Mouse (Mus musculus) hindbrain, embryonic 11.5 days (tissue): ENCODE data around the gene Rdh16f2. TPM values are rescaled to one million over a fixed set of nuclear protein-coding genes. Genes with fewer than 3 reads are reported as not detected.
"Not testable (repeated sequence)": the region's sequence is repeated elsewhere in the genome, so short reads cannot be mapped to it uniquely, and the experiment has no call there.

Experiments
- ATAC-seq: fragments of 200-750 bp; cut with Nextera tagmentation; 2 replicates; pipeline ENCODE4 v1.8.0; 2017; ENCODE audit warnings: mild to moderate bottlenecking, moderate TSS enrichment, moderate library complexity; ENCODE audit not compliant: low FRiP score
- DNase-seq: peaks from one replicate; pipeline ENCODE4 v3.0.0-alpha.2; 2015; ENCODE audit warnings: low spot score
- H3K27ac ChIP-seq: fragments of 300-500 bp; sonication (generic); 2 replicates; pipeline ENCODE4 v1.5.1; 2014; ENCODE audit warnings: mild to moderate bottlenecking, low read depth, low read length
- H3K27me3 ChIP-seq: fragments of 300-500 bp; sonication (generic); 2 replicates; pipeline ENCODE4 v1.6.1; 2014; ENCODE audit warnings: mild to moderate bottlenecking, low read length, moderate library complexity, mixed read lengths; ENCODE audit not compliant: control insufficient read depth, insufficient read depth
- H3K36me3 ChIP-seq: fragments of 300-500 bp; sonication (generic); 2 replicates; pipeline ENCODE4 v1.6.1; 2014; ENCODE audit warnings: mild to moderate bottlenecking, low read length, moderate library complexity, mixed read lengths; ENCODE audit not compliant: control insufficient read depth, insufficient read depth
- H3K4me1 ChIP-seq: fragments of 300-500 bp; sonication (generic); replicated peaks from 2 replicates; pipeline ENCODE4 v1.6.1; 2014; ENCODE audit warnings: low read length, mixed read lengths; ENCODE audit not compliant: control insufficient read depth, insufficient read depth
- H3K4me2 ChIP-seq: fragments of 300-500 bp; sonication (generic); replicated peaks from 2 replicates; pipeline ENCODE4 v1.6.1; 2014; ENCODE audit warnings: mild to moderate bottlenecking, low read depth, low read length
- H3K4me3 ChIP-seq: fragments of 300-500 bp; sonication (generic); 2 replicates; pipeline ENCODE4 v1.5.1; 2014; ENCODE audit warnings: low read depth, low read length
- H3K9ac ChIP-seq: fragments of 300-500 bp; sonication (generic); 2 replicates; pipeline ENCODE4 v1.6.1; 2014; ENCODE audit warnings: low read depth, low read length
- H3K9me3 ChIP-seq: fragments of 300-500 bp; sonication (generic); 2 replicates; pipeline ENCODE4 v1.6.1; 2016; ENCODE audit warnings: low read length; ENCODE audit not compliant: control insufficient read depth
- WGBS: fragments of 180-500 bp; shearing (Covaris S2); extraction: QIAGEN DNeasy Blood & Tissue Kit; methylation state at CpG from one replicate; pipeline ENCODE4 v1.1.7; 2014; 5-methylcytosine and 5-hydroxymethylcytosine counted together
- polyA plus RNA-seq: library from polyadenylated mRNA; unstranded; fragments of >200 nt; fragmentation: Nextera tagmentation; extraction: Ambion mirVana; gene quantifications from 2 replicates; pipeline ENCODE4 v1.2.1, GENCODE M21; 2014

Gene Rdh16f2
- polyA plus RNA-seq, result not detected in 2 replicates

GRCm38 (mm10) chr10:127866232-127866631, at the start of gene Rdh16f2:
TSS of gene Rdh16f2 (plus strand) at chr10:127866474.
- no peak within 1 kb of the TSS for H3K9ac ChIP-seq
- no peaks in the 10 kb centered on the region for H3K36me3 ChIP-seq
- no peak for DNase-seq
- H3K27ac ChIP-seq, result no peak within 1 kb of the TSS
- 91% methylated on average over 3 of the region's 3 CpGs for WGBS
- H3K4me3 ChIP-seq, result no peak within 1 kb of the TSS
- no peak within 1 kb of the TSS for H3K4me2 ChIP-seq
- no peaks in the 10 kb centered on the region for H3K4me1 ChIP-seq
- H3K27me3 ChIP-seq, result no peaks in the 10 kb centered on the region
- ATAC-seq, result no peak
- peaks cover 2% of the 10 kb centered on the region; the same call in 1 of the 2 replicates for H3K9me3 ChIP-seq

- H3K4me1 ChIP-seq, H3K9me3 ChIP-seq, H3K9ac ChIP-seq, H3K36me3 ChIP-seq, DNase-seq, H3K27me3 ChIP-seq, ATAC-seq, H3K4me2 ChIP-seq, H3K27ac ChIP-seq, H3K4me3 ChIP-seq: not testable (repeated sequence)
- WGBS, result 88% methylated on average over 4 of the region's 4 CpGs
These were observed 48.9 kb upstream of the Rdh16f2 start for GRCm38 (mm10) chr10:127817268-127817910.

GRCm38 (mm10) chr10:127821806-127822205, 44.5 kb upstream of the Rdh16f2 start:
- DNase-seq, H3K4me1 ChIP-seq, H3K27me3 ChIP-seq, H3K27ac ChIP-seq, H3K9me3 ChIP-seq, H3K9ac ChIP-seq, H3K4me2 ChIP-seq, ATAC-seq, H3K36me3 ChIP-seq, H3K4me3 ChIP-seq: not testable (repeated sequence)
- 93% methylated on average over 2 of the region's 2 CpGs for WGBS

- 80% methylated on average over 6 of the region's 6 CpGs for WGBS
- Histone ChIP-seq H3K4me3 (no peak overlapping the region), H3K36me3 (no peaks in the 10 kb centered on the region), H3K27me3 (no peaks in the 10 kb centered on the region), H3K4me2 (no peak overlapping the region), H3K4me1 (no peaks in the 10 kb centered on the region), H3K9ac (no peak overlapping the region), H3K27ac (no peak overlapping the region), H3K9me3 (peaks cover 3% of the 10 kb centered on the region; the same call in 1 of the 2 replicates)
- ATAC-seq (no peak), DNase-seq (peak; percentile 20)
These were observed 40.9 kb upstream of the Rdh16f2 start for GRCm38 (mm10) chr10:127825386-127825785.

- no peaks in the 10 kb centered on the region for H3K9me3 ChIP-seq
- no peak overlapping the region for H3K9ac ChIP-seq
- H3K36me3 ChIP-seq, result no peaks in the 10 kb centered on the region
- no peak overlapping the region for H3K27ac ChIP-seq
- no peak overlapping the region for H3K4me3 ChIP-seq
- 66% methylated on average over 3 of the region's 3 CpGs for WGBS
- H3K4me1 ChIP-seq, result no peaks in the 10 kb centered on the region
- H3K4me2 ChIP-seq, result no peak overlapping the region
- no peak for ATAC-seq
- H3K27me3 ChIP-seq, result no peaks in the 10 kb centered on the region
- no peak for DNase-seq
These were observed 37.2 kb upstream of the Rdh16f2 start for GRCm38 (mm10) chr10:127829121-127829520.

- not testable (repeated sequence) for H3K27ac ChIP-seq, ATAC-seq, H3K36me3 ChIP-seq, H3K4me2 ChIP-seq, H3K27me3 ChIP-seq, H3K4me3 ChIP-seq, H3K9me3 ChIP-seq, H3K9ac ChIP-seq, H3K4me1 ChIP-seq, DNase-seq
- 94% methylated on average over 1 of the region's 1 CpGs for WGBS
These were observed 32.1 kb upstream of the Rdh16f2 start for GRCm38 (mm10) chr10:127834186-127834585.

- 88% methylated on average over 5 of the region's 5 CpGs for whole genome bisulfite sequencing
- Histone ChIP-seq H3K9me3 (no peaks in the 10 kb centered on the region), H3K9ac (no peak overlapping the region), H3K27me3 (no peaks in the 10 kb centered on the region), H3K27ac (no peak overlapping the region), H3K4me1 (no peaks in the 10 kb centered on the region), H3K4me3 (no peak overlapping the region), H3K4me2 (no peak overlapping the region), H3K36me3 (no peaks in the 10 kb centered on the region)
- DNase-seq (no peak), ATAC-seq (no peak)
These were observed 31.0 kb upstream of the Rdh16f2 start for GRCm38 (mm10) chr10:127835292-127835691.

GRCm38 (mm10) chr10:127837793-127838192, 28.5 kb upstream of the Rdh16f2 start:
- not testable (repeated sequence) for H3K9me3 ChIP-seq, H3K4me3 ChIP-seq, H3K27me3 ChIP-seq, DNase-seq, H3K36me3 ChIP-seq, ATAC-seq, H3K9ac ChIP-seq, H3K4me1 ChIP-seq, H3K4me2 ChIP-seq, H3K27ac ChIP-seq
- WGBS, result 98% methylated on average over 5 of the region's 5 CpGs

- no peak for ATAC-seq
- Histone ChIP-seq H3K4me3 (no peak overlapping the region), H3K27ac (no peak overlapping the region), H3K9ac (no peak overlapping the region), H3K36me3 (no peaks in the 10 kb centered on the region), H3K27me3 (no peaks in the 10 kb centered on the region), H3K9me3 (no peaks in the 10 kb centered on the region), H3K4me2 (no peak overlapping the region), H3K4me1 (no peaks in the 10 kb centered on the region)
- WGBS, result 84% methylated on average over 2 of the region's 2 CpGs
- no peak for DNase-seq
These were observed 27.7 kb upstream of the Rdh16f2 start for GRCm38 (mm10) chr10:127838539-127838938.
